Comparison of ENCODE assay signal across 27 mouse cellular contexts in the genomic region with DNA sequence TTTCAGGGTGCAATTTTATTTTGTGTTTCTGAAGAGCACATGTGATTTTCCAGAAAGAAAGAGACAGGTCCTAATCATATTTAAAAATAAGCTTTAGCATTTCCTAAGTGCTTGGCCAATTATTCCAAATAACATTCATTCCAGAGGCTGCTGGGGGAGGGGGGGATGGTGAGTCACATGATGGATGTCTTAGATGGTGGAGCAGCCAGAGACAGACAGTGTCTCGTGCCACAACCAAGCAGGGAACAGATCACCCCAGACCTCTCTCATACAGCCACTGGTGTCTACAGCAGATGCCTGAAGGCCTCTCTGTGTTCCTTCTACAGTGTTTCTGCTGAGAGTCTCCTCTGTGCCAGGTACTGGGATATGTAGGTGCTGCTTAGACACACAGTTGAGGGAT.
DNase-seq lines count a peak whose midpoint lies in the region; ATAC-seq and TF ChIP-seq lines count a peak whose summit lies in the region.
"Had no signal": no experiment of that assay in that cellular context is flagged by ENCODE, and none has a peak within 500 bp of the region (broad histone marks: within the 10 kb centered on the region; RNA-seq: fewer than 3 reads in every experiment).

No protein-coding gene starts in this region.

- no peaks in the 10 kb centered on the region for H3K9me3 ChIP-seq in stomach, postnatal 0 days (ENCODE audit: control insufficient read depth, low read length)
- H3K9me3 ChIP-seq: embryonic facial prominence, embryonic 13.5 days; forebrain, embryonic 15.5 days; hindbrain, embryonic 12.5 days; limb, embryonic 12.5 days; neural tube, embryonic 15.5 days; stomach, embryonic 15.5 days had no signal

- H3K9ac ChIP-seq in stomach, postnatal 0 days (ENCODE audit: low read length) = no peak overlapping the region
- H3K9ac ChIP-seq: embryonic facial prominence, embryonic 13.5 days; forebrain, embryonic 15.5 days; hindbrain, embryonic 12.5 days; limb, embryonic 12.5 days; liver, postnatal 0 days; neural tube, embryonic 15.5 days; stomach, embryonic 15.5 days had no signal

- CTCF ChIA-PET in Patski (lab: Charles Lee) = interaction anchor here (0.8 to 2.1 kb wide), 5 partner anchors 12 to 73 kb away, joined by 3 to 8 read pairs (median 4); no protein-coding TSS in a partner anchor

- POLR2A ChIA-PET in Patski (lab: Charles Lee) = interaction anchor here (0.7 to 1.3 kb wide), 3 partner anchors 10 to 454 kb away, joined by 3 to 5 read pairs (median 4); no protein-coding TSS in a partner anchor

- in situ Hi-C loops in Patski (cut with MboI; ENCODE audit: low pct_unique_long_range_greater_than_20kb) = no loop called here

- TF ChIP-seq CTCF in Patski (IDR thresholded peaks at IDR 0.05) = no peak
- TF ChIP-seq CTCF in stomach, postnatal 0 days (IDR thresholded peaks at IDR 0.05; ENCODE audit: low read depth) = no peak

- TF ChIP-seq EP300 in stomach, postnatal 0 days (optimal IDR thresholded peaks at IDR 0.05) = no peak

- no peaks in the 10 kb centered on the region for H3K27me3 ChIP-seq in Patski
- H3K27me3 ChIP-seq in stomach, postnatal 0 days (ENCODE audit: control insufficient read depth, insufficient read depth, low read length) = no peaks in the 10 kb centered on the region
- H3K27me3 ChIP-seq: embryonic facial prominence, embryonic 13.5 days; hindbrain, embryonic 12.5 days; limb, embryonic 12.5 days; neural tube, embryonic 15.5 days; stomach, embryonic 15.5 days had no signal

- no peaks in the 10 kb centered on the region for H3K36me3 ChIP-seq in stomach, postnatal 0 days (ENCODE audit: control insufficient read depth, insufficient read depth, low read length)
- H3K36me3 ChIP-seq: embryonic facial prominence, embryonic 13.5 days; forebrain, embryonic 15.5 days; hindbrain, embryonic 12.5 days; limb, embryonic 12.5 days; neural tube, embryonic 15.5 days; stomach, embryonic 15.5 days had no signal

- H3K4me1 ChIP-seq in stomach, postnatal 0 days (replicated peaks; ENCODE audit: control insufficient read depth, insufficient read depth) = no peaks in the 10 kb centered on the region
- H3K4me1 ChIP-seq: embryonic facial prominence, embryonic 13.5 days; forebrain, embryonic 15.5 days; hindbrain, embryonic 12.5 days; stomach, embryonic 15.5 days had no signal

- H3K4me2 ChIP-seq in stomach, postnatal 0 days (replicated peaks; ENCODE audit: low read depth) = no peak overlapping the region
- H3K4me2 ChIP-seq: embryonic facial prominence, embryonic 13.5 days; forebrain, embryonic 15.5 days; hindbrain, embryonic 12.5 days; limb, embryonic 12.5 days; liver, embryonic 11.5 days; neural tube, embryonic 15.5 days; stomach, embryonic 15.5 days had no signal

- no peak overlapping the region for H3K27ac ChIP-seq in stomach, postnatal 0 days (replicated peaks)
- H3K27ac ChIP-seq: embryonic facial prominence, embryonic 13.5 days; forebrain, embryonic 15.5 days; heart, adult 2 months; hindbrain, embryonic 12.5 days; limb, embryonic 12.5 days; macrophage; neural tube, embryonic 15.5 days; stomach, embryonic 15.5 days had no signal

- no peak overlapping the region for H3K4me3 ChIP-seq in stomach, postnatal 0 days (ENCODE audit: low read depth, low read length)
- H3K4me3 ChIP-seq: embryonic facial prominence, embryonic 13.5 days; forebrain, embryonic 15.5 days; heart, adult 2 months; hindbrain, embryonic 12.5 days; limb, embryonic 12.5 days; neural tube, embryonic 15.5 days; stomach, embryonic 15.5 days had no signal

- 12% methylated on average over 1 of the region's 1 CpGs for WGBS in stomach, postnatal 0 days

- peak; percentile 51 for ATAC-seq in Patski
- ATAC-seq in stomach, postnatal 0 days (ENCODE audit: low FRiP score, low TSS enrichment) = 0 out of 2 replicates have a peak, but pooled peaks have one; percentile 18
- ATAC-seq: CD4-positive, CD25-positive, alpha-beta regulatory T cell, adult 4 months; forebrain, embryonic 15.5 days; liver, postnatal 0 days had no signal

- DNase-seq in adrenal gland, adult (ENCODE audit: inconsistent age in 2 of 2, low spot score in 1 of 2) = peak; percentile 31 to 50
- no peak for DNase-seq in adrenal gland, adult 8-10 months
- DNase-seq in kidney, postnatal 10 days = peak; percentile 42
- DNase-seq in kidney, adult 18-20 months = no peak
- no peak for DNase-seq in Patski (ENCODE audit: low read depth, low spot score)
- DNase-seq in stomach, postnatal 0 days (ENCODE audit: low spot score) = no peak
- DNase-seq in spleen, adult 12 weeks (ENCODE audit: low spot score) = no peak
- DNase-seq: cerebellum, adult 2 months; cerebellum, postnatal 36 days; embryo, embryonic 11 days; gastrocnemius, postnatal 14 days; heart, adult 2 months; kidney, adult 11 months; liver, postnatal 0 days; right cerebral cortex, adult 18-20 months; right cerebral cortex, postnatal 4 days; thymus, adult 18-20 months; thymus, postnatal 36 days had no signal

Comparison
In these comparisons a context has a peak if more than half of its experiments do, and no peak if none do; other contexts are left out.
1. DNase-seq: peak in adrenal gland, adult (2 of 2) and kidney, postnatal 10 days (single experiment); none in adrenal gland, adult 8-10 months (single experiment), kidney, adult 18-20 months (single experiment), Patski (single experiment), stomach, postnatal 0 days (single experiment) and spleen, adult 12 weeks (single experiment).